Mouse (Mus musculus) colon, adult 2 months (tissue): Measurements from ENCODE around the gene Slc43a3. TPM values are rescaled to one million over a fixed set of nuclear protein-coding genes. Genes with fewer than 3 reads are reported as not detected.

Experiments
- polyA plus RNA-seq: library from polyadenylated mRNA; depleted of rRNA; stranded (reverse); fragments of >200 nt; gene quantifications from 2 replicates; pipeline ENCODE4 v1.2.3, GENCODE M21; 2012; rRNA removed

Slc43a3 gene
- 27.0 and 31.9 TPM in 2 replicates for polyA plus RNA-seq

DNA sequence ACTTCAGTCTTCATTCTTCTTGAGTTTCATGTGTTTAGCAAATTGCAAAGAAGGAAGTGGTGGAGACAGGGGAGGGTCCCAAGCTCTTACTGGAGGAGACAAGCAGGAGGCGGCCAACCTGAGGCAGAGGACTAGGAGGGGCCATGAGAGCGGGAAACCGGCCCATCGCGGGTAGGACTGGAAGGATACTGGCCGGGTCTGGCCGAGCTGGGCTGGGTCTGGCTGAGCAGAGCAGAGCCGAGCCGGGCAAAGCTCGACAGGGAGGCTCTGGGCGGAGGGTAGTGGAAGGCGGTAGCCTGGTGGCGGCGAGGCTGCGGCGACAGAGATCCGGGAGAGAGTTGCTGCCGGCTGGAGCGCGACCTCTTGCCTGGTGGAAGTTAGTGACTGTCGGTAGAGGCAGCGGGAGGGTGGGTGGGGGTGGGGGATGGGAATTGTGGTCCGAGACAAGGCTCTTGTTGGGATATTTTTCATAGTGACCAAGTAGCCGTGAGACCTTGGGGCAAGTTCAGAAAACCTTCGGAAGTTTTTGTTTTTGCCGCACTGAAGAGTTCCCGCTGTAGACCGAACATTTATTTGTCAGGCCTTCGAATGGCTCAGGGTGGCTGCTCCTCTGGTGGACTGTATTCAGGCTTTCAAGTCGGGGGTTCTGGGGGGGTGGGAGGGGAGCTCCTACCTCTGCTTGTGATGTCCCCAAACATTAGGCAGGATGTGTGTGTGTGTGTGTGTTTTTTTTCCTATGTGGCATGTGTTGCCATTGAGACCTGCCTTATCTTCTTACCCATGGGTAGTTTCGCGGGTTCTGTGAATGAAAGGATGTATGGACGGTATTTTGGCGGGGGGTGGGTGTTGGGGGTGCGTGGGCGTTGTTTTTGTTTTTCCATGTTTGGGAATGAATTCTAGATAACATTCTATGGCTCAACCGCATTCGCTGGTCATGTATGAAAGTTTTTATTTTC is at the start of gene Slc43a3:
Slc43a3 (plus strand) TSS at position 106 of the 956 bp plus-strand sequence.

GRCm38 (mm10) chr2:84980188-84980587 is 43.8 kb downstream of the Slc43a3 start, which contains the start of gene Prg2:
TSS of gene Prg2 (plus strand) at chr2:84980461.

DNA sequence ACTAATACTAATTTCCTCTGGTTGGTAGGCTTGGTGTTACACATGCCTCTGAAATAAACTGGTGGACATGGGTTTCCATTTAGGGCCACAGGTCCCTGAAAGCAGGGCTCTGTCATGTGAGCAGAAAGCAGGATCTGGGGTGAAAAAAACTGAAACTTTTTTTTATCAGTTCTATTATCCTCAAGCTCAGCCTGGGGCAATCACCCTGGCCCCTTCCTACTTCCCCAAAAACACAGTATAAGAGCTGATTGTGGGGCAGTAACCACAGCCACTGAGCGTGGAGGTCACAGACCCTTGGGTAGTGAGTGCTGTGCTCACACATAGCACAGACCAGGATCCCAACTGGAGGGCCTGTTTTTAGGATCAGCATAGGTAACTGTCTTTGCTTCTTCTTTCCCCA is 51.6 kb downstream of the Slc43a3 start, which contains the start of gene Prg3:
Prg3 (plus strand) TSS at position 286 of the 400 bp plus-strand sequence.

Other genes starting within 250 kb of the Slc43a3 start
- gene Zdhhc5, start 221.4 kb upstream of the Slc43a3 start, polyA plus RNA-seq = 56.0 and 66.9 TPM in 2 replicates
- 6.2 and 6.9 TPM in 2 replicates for gene Clp1, start 209.2 kb upstream of the Slc43a3 start, polyA plus RNA-seq
- gene Ypel4, start 202.5 kb upstream of the Slc43a3 start, polyA plus RNA-seq = 6.1 and 7.2 TPM in 2 replicates
- gene Gm19426, start 192.9 kb upstream of the Slc43a3 start, polyA plus RNA-seq = 0.17 and 0.35 TPM in 2 replicates
- 227 and 242 TPM in 2 replicates for gene Serping1, start 161.1 kb upstream of the Slc43a3 start, polyA plus RNA-seq
- 11.1 and 16.7 TPM in 2 replicates for gene Ube2l6, start 137.8 kb upstream of the Slc43a3 start, polyA plus RNA-seq
- not detected in 2 replicates for gene Smtnl1, start 113.9 kb upstream of the Slc43a3 start, polyA plus RNA-seq
- gene Timm10, start 109.6 kb upstream of the Slc43a3 start, polyA plus RNA-seq = 28.1 and 31.6 TPM in 2 replicates
- gene Slc43a1, start 97.7 kb upstream of the Slc43a3 start, polyA plus RNA-seq = 10.5 and 10.6 TPM in 2 replicates
- 3.2 and 4.2 TPM in 2 replicates for gene Rtn4rl2, start 49.9 kb upstream of the Slc43a3 start, polyA plus RNA-seq
- 0.29 and 0.43 TPM in 2 replicates for gene Prg2, start 43.9 kb downstream of the Slc43a3 start, polyA plus RNA-seq
- gene Prg3, start 51.6 kb downstream of the Slc43a3 start, polyA plus RNA-seq = not detected in 2 replicates
- 64.4 and 82.2 TPM in 2 replicates for gene Ssrp1, start 100.7 kb downstream of the Slc43a3 start, polyA plus RNA-seq
- 0.49 and 0.66 TPM in 2 replicates for gene P2rx3, start 100.9 kb downstream of the Slc43a3 start, polyA plus RNA-seq
- 133 and 136 TPM in 2 replicates for gene Tnks1bp1, start 111.4 kb downstream of the Slc43a3 start, polyA plus RNA-seq
- 3.3 and 4.9 TPM in 2 replicates for gene Aplnr, start 199.6 kb downstream of the Slc43a3 start, polyA plus RNA-seq